Mouse (Mus musculus): Measurements from ENCODE around the gene Pkd1l1. TPM values are rescaled to one million over a fixed set of nuclear protein-coding genes. Genes with fewer than 3 reads are reported as not detected.

Gene Pkd1l1
- polyA plus RNA-seq, 1 experiment: not detected

- no peaks in the 10 kb centered on the region for H3K79me2 ChIP-seq (ENCODE audit: control insufficient read depth, insufficient read depth)
- no peaks in the 10 kb centered on the region for H3K36me3 ChIP-seq (ENCODE audit: control insufficient read depth, insufficient read depth)
- TF ChIP-seq SRF (IDR thresholded peaks at IDR 0.05; ENCODE audit: control insufficient read depth, insufficient read length, low read depth) (no peak), USF1 (IDR thresholded peaks at IDR 0.05; ENCODE audit: low read depth) (no peak), MYOD1 (IDR thresholded peaks at IDR 0.05; ENCODE audit: control insufficient read depth in 1 of 3, insufficient read length in 2 of 3, low read depth in 2 of 3) (peak in 1 of 3 experiments; percentile 27), TCF3 (IDR thresholded peaks at IDR 0.05; ENCODE audit: insufficient read length, low read depth) (no peak), CEBPB (IDR thresholded peaks at IDR 0.05; ENCODE audit: insufficient read depth, poor library complexity, severe bottlenecking) (no peak), POLR2A (IDR thresholded peaks at IDR 0.05; ENCODE audit: insufficient read length, low read depth) (no peak), REST (IDR thresholded peaks at IDR 0.05; ENCODE audit: insufficient read depth, insufficient read length) (no peak)
- no peaks in the 10 kb centered on the region for H3K27me3 ChIP-seq (ENCODE audit: control insufficient read depth, insufficient read depth, insufficient read length)
- no peak overlapping the region for H3K4me3 ChIP-seq
- H3ac ChIP-seq (ENCODE audit: control insufficient read depth, insufficient read length): no peak overlapping the region
- no peak overlapping the region for H3K4me2 ChIP-seq (ENCODE audit: low read depth)
Measured at GRCm38 (mm10) chr11:8781308-8782140, 191.5 kb downstream of the Pkd1l1 start.

GRCm38 (mm10) chr11:8779427-8779826 lies 193.6 kb downstream of the Pkd1l1 start:
- H3K4me3 ChIP-seq: no peak overlapping the region
- H3K79me2 ChIP-seq (ENCODE audit: control insufficient read depth, insufficient read depth): no peaks in the 10 kb centered on the region
- no peaks in the 10 kb centered on the region for H3K27me3 ChIP-seq (ENCODE audit: control insufficient read depth, insufficient read depth, insufficient read length)
- no peaks in the 10 kb centered on the region for H3K36me3 ChIP-seq (ENCODE audit: control insufficient read depth, insufficient read depth)
- no peak overlapping the region for H3K4me2 ChIP-seq (ENCODE audit: low read depth)
- TF ChIP-seq TCF3 (IDR thresholded peaks at IDR 0.05; ENCODE audit: insufficient read length, low read depth) (no peak), CEBPB (IDR thresholded peaks at IDR 0.05; ENCODE audit: insufficient read depth, poor library complexity, severe bottlenecking) (no peak), POLR2A (IDR thresholded peaks at IDR 0.05; ENCODE audit: insufficient read length, low read depth) (no peak), MAX (IDR thresholded peaks at IDR 0.05; ENCODE audit: low read depth) (no peak), REST (IDR thresholded peaks at IDR 0.05; ENCODE audit: insufficient read depth, insufficient read length) (no peak), POLR2AphosphoS2 (IDR thresholded peaks at IDR 0.05; ENCODE audit: insufficient read length, low read depth) (no peak)
- no peak overlapping the region for H3ac ChIP-seq (ENCODE audit: control insufficient read depth, insufficient read length)

Other genes starting within 250 kb of the Pkd1l1 start
- 4.1 TPM for gene Hus1, start 37.9 kb upstream of the Pkd1l1 start, polyA plus RNA-seq (2012; fragmentation: generic; extraction: Trizol)
- 0.02 TPM for gene Gm11992, start 75.3 kb upstream of the Pkd1l1 start, polyA plus RNA-seq (2012; fragmentation: generic; extraction: Trizol)
- not detected for gene Sun3, start 75.7 kb upstream of the Pkd1l1 start, polyA plus RNA-seq (2012; fragmentation: generic; extraction: Trizol)
- gene Upp1, start 144.8 kb upstream of the Pkd1l1 start, polyA plus RNA-seq (2012; fragmentation: generic; extraction: Trizol): 10.1 TPM
- gene Abca13, start 218.7 kb upstream of the Pkd1l1 start, polyA plus RNA-seq (2012; fragmentation: generic; extraction: Trizol): 0.05 TPM

Measured in myocyte (in vitro differentiated cells).